Mouse (Mus musculus): ENCODE measurements around the gene Nxpe4. TPM values are rescaled to one million over a fixed set of nuclear protein-coding genes. Genes with fewer than 3 reads are reported as not detected.
"Not testable (repeated sequence)": the region's sequence is repeated elsewhere in the genome, so short reads cannot be mapped to it uniquely, and the experiment has no call there.

Nxpe4 gene
- 4.9 and 5.3 TPM in 2 replicates for polyA plus RNA-seq (2016; fragmentation: Nextera tagmentation; extraction: Ambion mirVana)

DNA sequence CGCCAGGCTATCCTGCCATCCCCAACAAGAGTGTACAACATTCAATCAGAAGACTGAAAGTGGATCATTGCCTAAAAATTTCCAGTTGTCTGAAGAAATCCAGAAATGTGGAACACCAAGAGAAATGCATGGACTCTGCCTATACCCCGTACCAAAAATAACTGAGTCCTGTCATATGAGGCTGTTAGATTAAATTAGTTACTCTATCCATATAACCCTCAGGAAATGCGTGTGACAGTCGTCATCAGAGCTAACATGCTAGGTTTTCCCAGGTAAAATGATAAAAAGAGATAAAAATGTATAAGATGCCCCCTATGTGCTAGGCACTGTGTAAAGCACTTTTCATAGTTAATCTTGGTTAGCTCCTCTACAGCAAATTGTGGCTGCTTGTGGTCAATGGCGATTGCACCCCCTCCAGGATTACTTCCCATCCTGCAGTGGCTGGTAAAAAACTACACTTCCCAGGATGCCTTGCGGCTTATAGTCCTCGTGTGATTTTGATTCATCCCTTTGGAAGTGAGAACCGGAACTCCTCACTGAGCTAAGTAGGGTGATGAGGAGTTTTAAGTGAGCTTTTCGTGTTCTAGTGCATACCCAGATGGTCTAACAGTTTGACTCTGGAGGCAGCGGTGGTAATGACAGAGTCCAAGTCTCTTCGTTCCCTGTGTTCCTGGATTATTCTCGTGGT is at the start of gene Nxpe4:
TSS of gene Nxpe4 (plus strand) at position 519 of the 688 bp plus-strand sequence.
- WGBS: 34% methylated on average over 12 of the region's 12 CpGs
- DNase-seq (ENCODE audit: extremely low spot score, low spot score): peak; percentile 68
- Histone ChIP-seq H3K27me3 (ENCODE audit: poor library complexity, severe bottlenecking) (peaks cover 6% of the 10 kb centered on the region; the same call in 1 of the 2 replicates), H3K27ac (peak within 1 kb of the TSS; percentile 75), H3K9me3 (no peaks in the 10 kb centered on the region), H3K4me3 (peak within 1 kb of the TSS; percentile 57), H3K4me1 (peaks cover 12% of the 10 kb centered on the region), H3K36me3 (replicated peaks) (0 out of 2 replicates have a peak, but pooled peaks cover 4% of the 10 kb centered on the region)

DNA sequence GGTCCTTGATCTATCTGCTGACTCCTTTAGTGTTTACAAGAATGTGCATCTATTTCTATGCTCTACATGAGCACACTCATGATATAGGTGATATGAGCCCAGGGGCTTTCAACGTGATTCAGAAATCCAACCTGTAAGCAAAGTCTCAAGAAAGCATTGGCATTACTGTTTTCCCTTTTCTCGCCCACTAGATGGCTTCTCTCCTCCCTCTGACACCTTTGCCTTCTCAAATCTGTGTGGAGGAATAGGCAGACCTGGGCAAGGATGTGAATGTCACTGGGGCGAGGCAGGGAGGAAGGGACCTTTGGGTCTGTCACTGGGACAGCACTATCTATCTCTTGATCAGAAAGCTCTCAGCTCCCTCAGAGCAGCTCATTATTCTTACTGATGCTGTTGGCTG is 35.0 kb upstream of the Nxpe4 start:
- H3K27ac ChIP-seq: no peak overlapping the region
- H3K9me3 ChIP-seq: no peaks in the 10 kb centered on the region
- WGBS: 28% methylated on average over 3 of the region's 3 CpGs
- peaks cover 80% of the 10 kb centered on the region for H3K27me3 ChIP-seq (ENCODE audit: poor library complexity, severe bottlenecking)
- no peak for DNase-seq (ENCODE audit: extremely low spot score, low spot score)
- no peaks in the 10 kb centered on the region for H3K36me3 ChIP-seq (replicated peaks)
- H3K4me3 ChIP-seq: no peak overlapping the region
- no peaks in the 10 kb centered on the region for H3K4me1 ChIP-seq

DNA sequence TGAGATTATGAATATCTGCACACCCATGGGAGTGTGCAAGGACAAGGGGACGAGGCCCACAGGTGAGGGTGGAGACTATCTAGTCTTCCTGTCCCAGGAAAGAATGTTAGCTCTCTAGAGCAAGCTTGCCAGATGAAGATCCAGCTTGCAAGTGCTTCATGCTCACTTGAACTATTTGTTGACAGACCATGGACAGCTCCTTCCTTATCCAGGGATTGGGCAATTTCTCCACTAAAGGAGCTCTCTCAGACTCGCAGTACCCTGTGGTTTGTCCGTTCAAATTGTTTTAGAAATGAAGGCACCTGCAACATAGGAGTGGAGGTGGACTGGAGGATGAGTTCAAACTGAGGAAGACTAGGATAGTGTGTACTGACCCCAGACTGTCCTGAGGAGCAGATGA is 24.3 kb upstream of the Nxpe4 start:
- 47% methylated on average over 3 of the region's 3 CpGs for WGBS
- Histone ChIP-seq H3K4me3 (no peak overlapping the region), H3K9me3 (no peaks in the 10 kb centered on the region), H3K27ac (no peak overlapping the region), H3K4me1 (peaks cover 18% of the 10 kb centered on the region), H3K36me3 (replicated peaks) (no peaks in the 10 kb centered on the region), H3K27me3 (ENCODE audit: poor library complexity, severe bottlenecking) (peaks cover 100% of the 10 kb centered on the region)
- DNase-seq (ENCODE audit: extremely low spot score, low spot score): no peak

DNA sequence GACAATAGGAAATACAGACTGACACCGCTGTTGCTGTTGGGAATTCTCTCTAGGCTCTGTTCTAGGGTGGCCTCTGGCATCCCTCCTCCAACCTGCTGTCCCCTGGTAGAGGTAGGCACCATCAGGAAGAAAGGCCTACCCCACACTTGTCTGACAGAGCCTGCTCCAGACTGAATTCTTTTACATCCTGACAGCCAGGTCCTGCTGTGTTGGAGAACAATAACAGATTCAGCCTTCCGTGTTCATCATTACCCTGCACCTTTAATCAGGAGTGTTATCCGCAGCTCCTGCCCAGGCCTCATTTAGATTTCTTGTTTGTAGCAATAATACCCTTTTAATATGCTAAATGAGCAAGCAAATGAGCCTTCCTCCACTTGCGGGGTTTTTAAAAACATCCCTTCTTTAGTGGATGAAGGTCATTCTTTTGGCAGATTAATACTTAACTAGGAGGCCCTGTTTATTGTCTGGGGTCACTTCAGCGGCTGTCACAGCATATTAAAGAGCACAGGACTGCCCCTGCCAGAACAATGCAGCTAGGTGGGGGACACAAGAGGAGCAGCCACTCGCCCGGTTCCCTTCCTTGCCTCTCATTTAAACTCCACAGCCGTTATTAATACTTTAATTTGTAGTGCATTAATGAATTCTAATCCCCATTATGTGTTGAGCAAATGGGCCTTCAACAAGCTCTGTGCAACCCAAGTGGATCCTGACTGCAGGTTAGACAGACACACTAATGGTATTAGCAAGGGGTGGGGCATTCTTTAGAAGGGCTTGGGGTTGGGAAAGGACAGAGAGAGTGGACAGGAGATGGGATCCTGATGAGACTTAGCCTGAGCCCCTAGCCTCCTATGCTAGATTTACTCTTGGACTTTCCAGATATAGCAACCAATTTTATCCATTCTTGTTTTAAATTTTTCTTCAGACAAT is 21.1 kb upstream of the Nxpe4 start:
- H3K27me3 ChIP-seq (ENCODE audit: poor library complexity, severe bottlenecking): peaks cover 100% of the 10 kb centered on the region

DNA sequence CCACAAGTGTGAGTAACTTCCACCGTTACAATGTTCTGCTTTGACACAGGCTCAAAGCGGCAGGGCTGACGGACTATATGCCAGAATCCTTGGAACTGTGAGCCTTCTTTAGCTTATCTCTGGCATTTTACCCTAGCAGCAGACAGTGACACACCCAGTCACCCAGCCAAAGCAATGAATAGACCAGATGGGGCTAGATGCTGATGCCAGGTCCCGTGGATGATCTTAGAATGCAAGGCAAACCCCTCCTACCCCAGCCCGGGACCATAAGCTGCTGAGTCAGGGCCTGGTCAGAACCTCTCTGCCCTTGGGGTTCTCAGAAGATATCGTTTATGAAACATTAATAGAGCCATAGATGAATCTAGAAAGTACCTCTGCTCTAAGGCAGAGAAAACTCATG is 19.2 kb upstream of the Nxpe4 start:
- Histone ChIP-seq H3K27ac (no peak overlapping the region), H3K36me3 (replicated peaks) (no peaks in the 10 kb centered on the region), H3K9me3 (no peaks in the 10 kb centered on the region), H3K27me3 (ENCODE audit: poor library complexity, severe bottlenecking) (peaks cover 100% of the 10 kb centered on the region), H3K4me1 (peaks cover 26% of the 10 kb centered on the region), H3K4me3 (no peak overlapping the region)
- no peak for DNase-seq (ENCODE audit: extremely low spot score, low spot score)
- WGBS: 84% methylated on average over 6 of the region's 6 CpGs

More for the DNA sequence above, 21.1 kb upstream of the Nxpe4 start:
- Histone ChIP-seq H3K4me1 (peaks cover 18% of the 10 kb centered on the region), H3K36me3 (replicated peaks) (no peaks in the 10 kb centered on the region), H3K27ac (no peak overlapping the region), H3K9me3 (no peaks in the 10 kb centered on the region), H3K4me3 (no peak overlapping the region)
- WGBS: 9% methylated on average over 8 of the region's 8 CpGs
- peak; percentile 55 for DNase-seq (ENCODE audit: extremely low spot score, low spot score)

DNA sequence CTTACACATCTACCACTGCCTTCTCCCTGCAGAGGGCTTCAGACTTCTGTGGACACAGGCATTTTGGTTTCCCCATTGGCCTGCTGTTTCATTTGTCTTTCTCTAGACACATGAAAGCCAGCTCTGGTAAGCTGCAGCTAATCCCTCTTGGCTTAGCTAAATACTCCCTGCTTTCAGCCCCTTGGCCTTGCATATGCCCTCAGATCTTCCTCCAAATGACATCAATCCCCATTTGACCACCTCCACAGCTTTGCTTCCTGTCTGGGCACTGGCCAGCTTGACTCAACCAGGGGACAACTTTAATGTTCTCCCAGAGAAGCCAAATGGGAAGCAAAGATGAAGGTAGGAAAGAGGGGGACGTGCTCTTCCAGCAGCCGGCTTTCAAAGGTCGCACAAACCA is 15.1 kb upstream of the Nxpe4 start:
- Histone ChIP-seq H3K4me3 (no peak overlapping the region), H3K9me3 (no peaks in the 10 kb centered on the region), H3K36me3 (replicated peaks) (no peaks in the 10 kb centered on the region), H3K27ac (no peak overlapping the region), H3K27me3 (ENCODE audit: poor library complexity, severe bottlenecking) (peaks cover 100% of the 10 kb centered on the region), H3K4me1 (peaks cover 8% of the 10 kb centered on the region; the same call in 1 of the 2 replicates)
- 87% methylated on average over 3 of the region's 3 CpGs for WGBS
- no peak for DNase-seq (ENCODE audit: extremely low spot score, low spot score)

DNA sequence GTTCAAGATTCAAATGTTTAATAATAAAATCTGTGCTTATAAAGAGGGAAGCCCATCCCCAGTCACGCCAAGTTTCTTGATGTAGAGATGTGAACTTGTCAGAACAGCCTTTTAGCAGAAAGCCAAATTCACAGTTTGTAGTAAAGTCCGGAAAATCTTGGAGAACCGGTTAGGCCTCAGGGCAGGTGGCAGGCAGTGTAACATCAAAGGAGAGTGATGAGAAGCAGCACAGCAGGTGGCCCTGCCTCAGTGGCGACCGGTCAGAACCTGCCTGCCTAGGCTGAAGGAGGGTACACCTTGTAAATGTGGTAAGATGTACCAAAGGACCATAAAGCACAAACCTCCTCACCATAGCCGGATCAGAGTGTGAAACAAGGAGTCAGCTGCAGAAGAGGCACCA is 4.7 kb downstream of the Nxpe4 start:
- H3K4me3 ChIP-seq; H3K36me3 ChIP-seq (replicated peaks); H3K27ac ChIP-seq; DNase-seq (ENCODE audit: extremely low spot score, low spot score); H3K27me3 ChIP-seq (ENCODE audit: poor library complexity, severe bottlenecking); H3K9me3 ChIP-seq: not testable (repeated sequence)
- peaks cover 12% of the 10 kb centered on the region for H3K4me1 ChIP-seq
- WGBS: 67% methylated on average over 6 of the region's 6 CpGs

DNA sequence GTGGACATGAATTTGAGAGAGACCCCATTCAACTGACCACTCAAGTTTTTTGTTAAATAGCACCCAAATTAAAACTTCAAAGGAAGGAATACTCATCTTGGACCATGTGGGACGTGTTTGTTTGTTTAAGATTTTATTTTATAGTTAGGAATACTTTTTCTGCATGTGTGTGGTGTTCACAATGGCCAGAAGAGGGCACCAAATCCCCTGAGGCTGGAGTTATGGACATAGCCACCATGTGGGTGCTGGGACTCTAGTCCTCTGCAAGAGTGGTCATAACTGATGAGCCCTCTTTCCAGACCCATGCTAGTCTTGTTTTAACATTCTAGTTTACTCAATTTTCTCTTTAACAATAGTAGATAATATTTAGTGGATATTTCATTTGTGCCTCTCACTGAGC is 14.9 kb downstream of the Nxpe4 start:
- no peak overlapping the region for H3K4me3 ChIP-seq
- 0 out of 2 replicates have a peak, but pooled peaks cover 3% of the 10 kb centered on the region for H3K36me3 ChIP-seq (replicated peaks)
- H3K4me1 ChIP-seq: no peaks in the 10 kb centered on the region
- H3K27ac ChIP-seq: no peak overlapping the region
- H3K27me3 ChIP-seq (ENCODE audit: poor library complexity, severe bottlenecking): peaks cover 15% of the 10 kb centered on the region
- no peak for DNase-seq (ENCODE audit: extremely low spot score, low spot score)
- no peaks in the 10 kb centered on the region for H3K9me3 ChIP-seq
- WGBS: 59% methylated on average over 1 of the region's 1 CpGs

DNA sequence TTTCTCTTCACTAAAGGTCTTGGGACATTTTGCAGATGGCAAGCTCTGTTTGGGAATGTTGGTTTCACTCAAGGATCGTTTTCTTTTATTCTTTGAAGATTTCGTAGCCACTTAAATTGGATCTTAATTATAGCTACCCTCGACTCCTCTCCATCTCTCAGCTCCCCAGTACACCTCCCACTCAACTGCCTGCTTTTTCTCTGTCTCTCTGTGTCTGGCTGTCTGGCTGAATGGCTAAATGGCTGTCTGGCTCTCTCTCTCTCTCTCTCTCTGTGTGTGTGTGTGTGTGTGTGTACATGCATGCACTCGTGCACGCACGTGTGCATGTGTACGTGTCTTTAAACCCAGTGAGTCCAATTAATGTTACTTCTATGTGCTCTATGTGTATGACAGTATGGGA is 19.5 kb downstream of the Nxpe4 start:
- no peaks in the 10 kb centered on the region for H3K9me3 ChIP-seq
- H3K27me3 ChIP-seq (ENCODE audit: poor library complexity, severe bottlenecking): peaks cover 41% of the 10 kb centered on the region
- H3K4me1 ChIP-seq: peaks cover 14% of the 10 kb centered on the region
- no peaks in the 10 kb centered on the region for H3K36me3 ChIP-seq (replicated peaks)
- H3K27ac ChIP-seq: no peak overlapping the region
- 90% methylated on average over 7 of the region's 7 CpGs for WGBS
- DNase-seq (ENCODE audit: extremely low spot score, low spot score): no peak
- H3K4me3 ChIP-seq: no peak overlapping the region

DNA sequence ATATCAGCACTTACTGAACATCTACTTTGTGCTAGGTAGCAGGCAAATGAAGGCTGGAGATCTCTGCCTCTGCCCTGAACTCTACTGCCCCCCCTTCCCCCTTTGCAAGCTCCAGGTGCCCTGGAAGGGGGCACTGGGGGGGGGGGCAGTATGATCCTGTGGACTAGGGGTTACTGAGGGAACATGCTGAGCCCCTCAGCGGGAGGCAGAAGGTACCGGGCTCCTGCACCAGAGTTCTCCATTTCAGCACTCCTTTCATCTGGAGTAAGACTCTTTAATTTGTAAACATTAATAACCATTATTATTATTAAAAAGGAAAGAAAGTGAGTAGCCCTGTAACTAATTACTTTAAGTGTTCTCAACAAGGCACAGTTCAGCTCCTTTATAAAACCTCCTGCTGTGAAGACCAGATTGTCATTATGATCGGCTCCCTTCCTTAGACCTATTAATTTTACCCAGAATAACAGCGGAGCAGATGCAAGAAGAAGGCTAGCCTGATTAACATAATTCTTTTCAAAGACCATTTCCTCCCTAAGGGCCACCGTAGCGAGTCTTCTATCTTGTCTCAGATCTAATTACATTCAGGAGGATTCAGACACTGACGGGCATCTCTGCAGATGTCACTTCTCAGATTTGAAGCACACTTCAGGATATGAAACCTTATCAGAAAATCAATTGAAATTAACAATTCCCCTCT is 21.0 kb downstream of the Nxpe4 start:
- H3K4me1 ChIP-seq: peaks cover 14% of the 10 kb centered on the region
- no peak overlapping the region for H3K27ac ChIP-seq
- DNase-seq (ENCODE audit: extremely low spot score, low spot score): no peak
- no peaks in the 10 kb centered on the region for H3K9me3 ChIP-seq
- 30% methylated on average over 7 of the region's 7 CpGs for WGBS
- peaks cover 41% of the 10 kb centered on the region for H3K27me3 ChIP-seq (ENCODE audit: poor library complexity, severe bottlenecking)
- H3K36me3 ChIP-seq (replicated peaks): no peaks in the 10 kb centered on the region
- no peak overlapping the region for H3K4me3 ChIP-seq

DNA sequence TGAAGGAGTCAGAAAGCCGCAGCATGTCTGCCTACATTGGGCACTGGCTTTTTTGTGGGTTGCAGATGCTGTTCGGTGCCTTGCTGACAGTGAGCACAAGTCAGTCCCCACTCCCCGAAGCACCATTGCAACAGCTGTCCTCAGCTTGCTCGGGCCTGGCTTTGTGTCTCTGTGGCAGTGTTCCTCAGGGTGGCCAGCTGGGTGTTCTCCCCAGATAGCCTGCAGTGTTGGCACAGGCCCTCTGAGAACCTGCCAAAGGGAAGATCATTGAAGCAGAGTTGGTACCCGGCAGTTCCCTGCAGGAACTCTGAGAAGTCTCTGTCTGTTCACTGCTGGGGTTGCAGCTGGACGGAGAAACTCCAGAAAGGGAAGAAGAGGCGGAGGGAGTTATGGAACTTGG is 22.5 kb downstream of the Nxpe4 start:
- no peak for DNase-seq (ENCODE audit: extremely low spot score, low spot score)
- Histone ChIP-seq H3K27ac (no peak overlapping the region), H3K9me3 (no peaks in the 10 kb centered on the region), H3K4me1 (peaks cover 14% of the 10 kb centered on the region), H3K4me3 (no peak overlapping the region), H3K36me3 (replicated peaks) (no peaks in the 10 kb centered on the region), H3K27me3 (ENCODE audit: poor library complexity, severe bottlenecking) (peaks cover 38% of the 10 kb centered on the region)
- WGBS: 87% methylated on average over 7 of the region's 7 CpGs

DNA sequence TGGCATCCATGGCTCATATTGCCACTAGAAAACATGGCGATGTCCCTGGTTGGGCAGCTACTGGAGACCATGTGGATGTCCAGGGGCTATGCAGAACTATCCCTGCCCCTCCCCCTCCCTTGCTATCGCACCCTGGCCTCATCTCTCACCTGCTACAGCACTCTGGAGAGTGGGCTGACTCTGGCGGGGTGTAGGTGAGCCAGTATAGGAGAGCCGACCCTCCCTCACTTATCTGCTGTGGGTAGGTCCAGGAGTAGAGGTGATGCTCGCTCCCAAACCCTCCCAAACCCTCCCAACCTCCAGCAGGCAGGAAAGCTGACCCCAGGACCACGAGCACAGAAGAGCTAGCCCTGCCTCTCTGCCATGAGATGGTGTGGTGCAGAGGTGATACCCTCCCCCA is 27.0 kb downstream of the Nxpe4 start:
- no peaks in the 10 kb centered on the region for H3K9me3 ChIP-seq
- H3K36me3 ChIP-seq (replicated peaks): no peaks in the 10 kb centered on the region
- no peak overlapping the region for H3K27ac ChIP-seq
- 88% methylated on average over 6 of the region's 6 CpGs for WGBS
- DNase-seq (ENCODE audit: extremely low spot score, low spot score): no peak
- H3K4me3 ChIP-seq: no peak overlapping the region
- H3K27me3 ChIP-seq (ENCODE audit: poor library complexity, severe bottlenecking): peaks cover 16% of the 10 kb centered on the region
- H3K4me1 ChIP-seq: 0 out of 2 replicates have a peak, but pooled peaks cover 3% of the 10 kb centered on the region

Data from forebrain, embryonic 10.5 days (tissue).